Mouse (Mus musculus): ENCODE measurements around the gene Zeb2. TPM values are rescaled to one million over a fixed set of nuclear protein-coding genes. Genes with fewer than 3 reads are reported as not detected.

Zeb2 gene
- polyA plus RNA-seq, 1 experiment from 2014 or later, result 28.0 TPM

- H3K4me2 ChIP-seq, result peak overlapping the region; percentile 42
- no peak for ATAC-seq (ENCODE audit: insufficient number of reproducible peaks, low FRiP score)
- peaks cover 76% of the 10 kb centered on the region for H3K4me1 ChIP-seq (replicated peaks)
- no peak overlapping the region; the same call in 1 of the 2 replicates for H3K27ac ChIP-seq (ENCODE audit: poor library complexity, severe bottlenecking)
- H3K9me3 ChIP-seq (replicated peaks), result no peaks in the 10 kb centered on the region
- no peaks in the 10 kb centered on the region for H3K36me3 ChIP-seq
- H3K4me3 ChIP-seq, result no peak overlapping the region
- no peaks in the 10 kb centered on the region for H3K27me3 ChIP-seq (replicated peaks)
- H3K9ac ChIP-seq, result 0 out of 2 replicates have a peak overlapping the region, but pooled peaks have one; percentile 14
- WGBS, result 42% methylated on average over 7 of the region's 7 CpGs
Measured at GRCm38 (mm10) chr2:45104511-45105055, 12.6 kb downstream of the Zeb2 start.

GRCm38 (mm10) chr2:45104066-45104465 is 13.1 kb downstream of the Zeb2 start:
- Histone ChIP-seq H3K4me2 (no peak overlapping the region), H3K4me3 (no peak overlapping the region), H3K9me3 (replicated peaks) (no peaks in the 10 kb centered on the region), H3K27ac (ENCODE audit: poor library complexity, severe bottlenecking) (no peak overlapping the region; the same call in 1 of the 2 replicates), H3K27me3 (replicated peaks) (no peaks in the 10 kb centered on the region), H3K9ac (no peak overlapping the region), H3K36me3 (no peaks in the 10 kb centered on the region), H3K4me1 (replicated peaks) (peaks cover 78% of the 10 kb centered on the region)
- ATAC-seq (ENCODE audit: insufficient number of reproducible peaks, low FRiP score), result no peak
- 35% methylated on average over 4 of the region's 4 CpGs for WGBS

GRCm38 (mm10) chr2:45103021-45103983 is 13.9 kb downstream of the Zeb2 start:
- WGBS, result 20% methylated on average over 10 of the region's 10 CpGs
- no peak for ATAC-seq (ENCODE audit: insufficient number of reproducible peaks, low FRiP score)
- Histone ChIP-seq H3K4me1 (replicated peaks) (peaks cover 81% of the 10 kb centered on the region), H3K4me2 (peak overlapping the region; percentile 60), H3K27me3 (replicated peaks) (no peaks in the 10 kb centered on the region), H3K27ac (ENCODE audit: poor library complexity, severe bottlenecking) (peak overlapping the region; percentile 86), H3K36me3 (no peaks in the 10 kb centered on the region), H3K4me3 (peak overlapping the region; percentile 31), H3K9me3 (replicated peaks) (no peaks in the 10 kb centered on the region), H3K9ac (peak overlapping the region; percentile 64; the same call in 1 of the 2 replicates)

DNA sequence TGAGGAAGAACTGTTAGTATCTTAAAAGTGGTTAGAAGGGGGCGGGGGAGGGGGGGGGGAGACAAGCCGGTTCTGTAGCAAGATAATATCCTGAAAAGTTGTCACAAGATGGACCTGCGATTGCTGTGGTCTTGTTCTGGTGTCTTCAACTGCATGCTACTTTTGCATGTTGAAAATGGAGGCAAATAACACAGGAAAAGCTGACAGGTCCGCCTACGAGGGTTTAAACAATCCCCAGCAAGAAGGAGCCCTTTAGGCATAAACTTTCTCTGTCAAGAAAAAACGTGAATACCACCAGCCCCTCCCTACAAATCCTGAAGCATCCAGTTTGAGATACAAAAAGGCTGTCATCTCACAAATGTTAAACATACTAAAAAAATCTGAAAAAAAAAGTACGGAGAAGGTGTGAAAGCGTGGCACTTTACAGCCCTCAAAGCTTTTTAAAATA is 15.0 kb downstream of the Zeb2 start:
- no peak for ATAC-seq (ENCODE audit: insufficient number of reproducible peaks, low FRiP score)
- no peak overlapping the region for H3K4me3 ChIP-seq
- WGBS, result 49% methylated on average over 8 of the region's 8 CpGs
- H3K9ac ChIP-seq, result no peak overlapping the region
- H3K4me1 ChIP-seq (replicated peaks), result peaks cover 82% of the 10 kb centered on the region
- no peaks in the 10 kb centered on the region for H3K36me3 ChIP-seq
- H3K27ac ChIP-seq (ENCODE audit: poor library complexity, severe bottlenecking), result 0 out of 2 replicates have a peak overlapping the region, but pooled peaks have one; percentile 4
- H3K4me2 ChIP-seq, result no peak overlapping the region
- H3K9me3 ChIP-seq (replicated peaks), result no peaks in the 10 kb centered on the region
- H3K27me3 ChIP-seq (replicated peaks), result no peaks in the 10 kb centered on the region

DNA sequence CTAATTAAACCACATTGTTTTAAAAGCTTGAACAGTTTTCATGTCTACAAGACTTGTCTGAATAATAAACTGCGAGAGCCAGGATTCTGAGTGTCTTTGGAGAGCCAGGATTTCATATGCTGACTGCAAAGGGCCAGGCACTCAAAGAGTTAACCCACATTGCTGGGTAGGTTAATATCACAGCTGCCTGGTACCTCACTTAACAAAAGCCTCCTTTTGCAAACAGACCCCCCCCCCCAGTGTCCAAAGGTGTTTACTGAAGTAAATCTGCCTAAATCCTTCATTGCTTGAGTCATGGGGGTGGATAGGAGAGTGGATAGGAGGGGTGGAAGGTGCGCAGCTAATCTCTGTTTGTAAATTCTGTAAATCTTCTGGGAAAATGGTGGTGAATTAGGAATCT is 15.6 kb downstream of the Zeb2 start:
- peaks cover 85% of the 10 kb centered on the region for H3K4me1 ChIP-seq (replicated peaks)
- no peaks in the 10 kb centered on the region for H3K36me3 ChIP-seq
- ATAC-seq (ENCODE audit: insufficient number of reproducible peaks, low FRiP score), result no peak
- H3K27me3 ChIP-seq (replicated peaks), result no peaks in the 10 kb centered on the region
- no peaks in the 10 kb centered on the region for H3K9me3 ChIP-seq (replicated peaks)
- whole genome bisulfite sequencing, result 91% methylated on average over 2 of the region's 2 CpGs
- no peak overlapping the region for H3K4me2 ChIP-seq
- no peak overlapping the region for H3K27ac ChIP-seq (ENCODE audit: poor library complexity, severe bottlenecking)
- H3K4me3 ChIP-seq, result no peak overlapping the region
- no peak overlapping the region for H3K9ac ChIP-seq

GRCm38 (mm10) chr2:45101040-45101439 is 16.2 kb downstream of the Zeb2 start:
- no peak for ATAC-seq (ENCODE audit: insufficient number of reproducible peaks, low FRiP score)
- H3K36me3 ChIP-seq, result no peaks in the 10 kb centered on the region
- no peaks in the 10 kb centered on the region for H3K9me3 ChIP-seq (replicated peaks)
- peaks cover 82% of the 10 kb centered on the region for H3K4me1 ChIP-seq (replicated peaks)
- no peaks in the 10 kb centered on the region for H3K27me3 ChIP-seq (replicated peaks)
- no peak overlapping the region for H3K4me3 ChIP-seq
- H3K4me2 ChIP-seq, result no peak overlapping the region
- 34% methylated on average over 4 of the region's 4 CpGs for WGBS
- no peak overlapping the region for H3K27ac ChIP-seq (ENCODE audit: poor library complexity, severe bottlenecking)
- no peak overlapping the region for H3K9ac ChIP-seq

DNA sequence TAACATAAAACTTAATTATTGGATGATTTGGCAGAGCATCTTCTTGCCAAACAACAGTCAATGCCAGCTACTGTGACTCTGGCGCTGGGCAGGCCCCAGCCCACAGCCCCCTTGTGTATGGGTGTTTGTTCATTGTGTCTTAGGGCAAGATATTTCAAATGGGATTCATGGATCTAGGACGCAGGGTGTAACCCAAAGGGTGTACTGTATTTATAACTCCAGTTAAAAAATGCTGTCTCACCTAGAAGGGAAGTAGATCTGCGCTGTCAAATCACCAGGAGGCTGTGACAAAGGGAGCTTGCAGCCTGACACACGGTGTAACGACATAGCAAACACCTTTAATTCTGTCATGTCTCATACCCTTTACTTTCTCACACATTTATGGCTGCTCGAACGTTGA is 16.6 kb downstream of the Zeb2 start:
- Histone ChIP-seq H3K9ac (0 out of 2 replicates have a peak overlapping the region, but pooled peaks have one; percentile 0), H3K36me3 (no peaks in the 10 kb centered on the region), H3K9me3 (replicated peaks) (no peaks in the 10 kb centered on the region), H3K4me2 (no peak overlapping the region), H3K4me3 (no peak overlapping the region), H3K27ac (ENCODE audit: poor library complexity, severe bottlenecking) (0 out of 2 replicates have a peak overlapping the region, but pooled peaks have one; percentile 10), H3K4me1 (replicated peaks) (peaks cover 82% of the 10 kb centered on the region), H3K27me3 (replicated peaks) (no peaks in the 10 kb centered on the region)
- ATAC-seq (ENCODE audit: insufficient number of reproducible peaks, low FRiP score), result peak; percentile 65; the same call in 1 of the 2 replicates
- 48% methylated on average over 7 of the region's 7 CpGs for WGBS

DNA sequence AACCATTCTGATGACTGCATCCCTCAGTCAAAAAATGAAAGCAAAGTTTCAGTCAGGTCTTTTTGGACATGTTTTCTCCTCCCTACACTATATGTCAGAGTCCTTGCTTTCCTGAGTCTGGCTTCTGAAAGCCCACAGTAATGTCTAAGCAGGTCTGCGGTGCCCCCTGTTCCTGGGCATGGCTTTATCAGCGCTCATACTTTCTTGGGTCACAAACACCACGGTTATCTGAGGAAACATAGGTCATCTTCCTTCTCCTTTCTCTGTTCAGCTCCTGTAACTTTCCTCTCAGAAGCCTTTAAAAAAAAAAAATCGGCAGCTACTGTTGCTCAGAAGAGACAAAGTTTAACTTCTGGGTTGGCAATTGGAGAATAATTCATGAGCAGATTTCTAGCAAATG is 17.2 kb downstream of the Zeb2 start:
- Histone ChIP-seq H3K4me3 (no peak overlapping the region), H3K27ac (ENCODE audit: poor library complexity, severe bottlenecking) (no peak overlapping the region), H3K9me3 (replicated peaks) (no peaks in the 10 kb centered on the region), H3K27me3 (replicated peaks) (no peaks in the 10 kb centered on the region), H3K4me1 (replicated peaks) (peaks cover 78% of the 10 kb centered on the region), H3K9ac (no peak overlapping the region), H3K4me2 (0 out of 2 replicates have a peak overlapping the region, but pooled peaks have one; percentile 21), H3K36me3 (no peaks in the 10 kb centered on the region)
- 34% methylated on average over 4 of the region's 4 CpGs for WGBS
- no peak for ATAC-seq (ENCODE audit: insufficient number of reproducible peaks, low FRiP score)

GRCm38 (mm10) chr2:45099081-45099480 is 18.1 kb downstream of the Zeb2 start:
- Histone ChIP-seq H3K27me3 (replicated peaks) (no peaks in the 10 kb centered on the region), H3K27ac (ENCODE audit: poor library complexity, severe bottlenecking) (no peak overlapping the region), H3K36me3 (no peaks in the 10 kb centered on the region), H3K9me3 (replicated peaks) (no peaks in the 10 kb centered on the region), H3K9ac (no peak overlapping the region), H3K4me1 (replicated peaks) (peaks cover 77% of the 10 kb centered on the region), H3K4me2 (no peak overlapping the region), H3K4me3 (no peak overlapping the region)
- no peak for ATAC-seq (ENCODE audit: insufficient number of reproducible peaks, low FRiP score)
- WGBS, result 65% methylated on average over 4 of the region's 4 CpGs

DNA sequence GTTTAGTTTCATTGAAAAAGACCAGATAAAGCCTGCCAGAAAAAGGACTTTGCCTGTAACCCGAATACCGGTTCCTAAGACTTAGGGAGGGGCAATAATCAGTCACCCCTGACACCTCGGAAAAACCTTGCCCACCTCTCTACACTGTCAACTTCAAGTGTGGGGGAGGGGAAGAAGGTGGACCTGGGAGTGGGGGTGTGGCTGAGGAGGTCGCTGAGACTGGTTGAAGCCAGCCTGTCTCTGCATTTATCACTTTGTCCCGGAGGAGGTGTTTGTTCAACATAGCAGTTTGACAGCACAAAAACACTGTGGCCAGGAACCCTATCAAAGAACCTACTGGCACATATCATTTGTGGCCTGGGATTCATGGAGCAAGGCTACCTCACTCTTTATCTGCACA is 19.2 kb downstream of the Zeb2 start:
- ATAC-seq (ENCODE audit: insufficient number of reproducible peaks, low FRiP score), result peak; percentile 73

DNA sequence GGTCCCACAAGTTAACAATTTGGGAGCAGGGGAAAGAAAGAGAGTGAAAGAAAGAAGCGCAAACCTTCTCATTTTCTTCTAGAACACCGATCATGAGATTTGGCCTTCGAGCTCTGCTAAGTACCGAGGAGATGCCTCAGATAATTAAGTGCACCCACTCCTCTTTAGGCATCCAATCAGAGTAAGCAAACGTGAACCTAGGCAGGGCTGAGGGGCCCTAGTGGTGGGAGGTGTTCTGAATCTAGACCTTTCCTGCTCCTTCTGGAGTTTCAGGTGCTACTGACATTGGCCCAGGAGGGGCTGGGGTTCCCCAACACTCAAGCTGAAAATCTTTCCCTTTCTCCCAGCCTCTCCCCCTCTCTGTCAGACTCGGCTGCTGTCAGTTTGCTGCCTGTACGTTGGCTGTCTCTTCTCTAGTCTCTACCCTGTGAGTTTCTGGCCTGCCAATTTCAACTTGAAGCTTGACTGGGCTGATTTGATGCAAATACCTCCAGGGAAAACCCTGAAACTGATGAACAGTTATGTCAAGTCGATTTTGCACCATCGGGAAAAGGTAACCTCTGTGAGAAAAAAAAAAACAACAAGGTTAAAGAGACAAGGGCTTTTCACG is 20.5 kb downstream of the Zeb2 start:
- no peak overlapping the region for H3K4me3 ChIP-seq
- H3K9ac ChIP-seq, result no peak overlapping the region
- WGBS, result 38% methylated on average over 10 of the region's 10 CpGs
- peaks cover 11% of the 10 kb centered on the region; the same call in 1 of the 2 replicates for H3K36me3 ChIP-seq
- no peaks in the 10 kb centered on the region for H3K9me3 ChIP-seq (replicated peaks)
- ATAC-seq (ENCODE audit: insufficient number of reproducible peaks, low FRiP score), result no peak
- no peaks in the 10 kb centered on the region for H3K27me3 ChIP-seq (replicated peaks)
- peaks cover 62% of the 10 kb centered on the region for H3K4me1 ChIP-seq (replicated peaks)
- peak overlapping the region; percentile 40 for H3K4me2 ChIP-seq
- H3K27ac ChIP-seq (ENCODE audit: poor library complexity, severe bottlenecking), result peak overlapping the region; percentile 14

More for the DNA sequence above, 19.2 kb downstream of the Zeb2 start:
- under 1% methylated on average over 5 of the region's 5 CpGs for WGBS
- H3K4me3 ChIP-seq, result no peak overlapping the region; the same call in 1 of the 2 replicates
- peak overlapping the region; percentile 57 for H3K4me2 ChIP-seq
- peaks cover 11% of the 10 kb centered on the region; the same call in 1 of the 2 replicates for H3K36me3 ChIP-seq
- H3K9ac ChIP-seq, result peak overlapping the region; percentile 6; the same call in 1 of the 2 replicates
- H3K9me3 ChIP-seq (replicated peaks), result no peaks in the 10 kb centered on the region
- H3K4me1 ChIP-seq (replicated peaks), result peaks cover 71% of the 10 kb centered on the region
- H3K27ac ChIP-seq (ENCODE audit: poor library complexity, severe bottlenecking), result peak overlapping the region; percentile 64
- H3K27me3 ChIP-seq (replicated peaks), result no peaks in the 10 kb centered on the region
